Mouse (Mus musculus): ENCODE results near the gene Nxnl1. TPM values are rescaled to one million over a fixed set of nuclear protein-coding genes. Genes with fewer than 3 reads are reported as not detected.

Nxnl1 gene
- total and polyA plus RNA-seq, 3 experiments: 0.04 TPM; not detected in 2

DNA sequence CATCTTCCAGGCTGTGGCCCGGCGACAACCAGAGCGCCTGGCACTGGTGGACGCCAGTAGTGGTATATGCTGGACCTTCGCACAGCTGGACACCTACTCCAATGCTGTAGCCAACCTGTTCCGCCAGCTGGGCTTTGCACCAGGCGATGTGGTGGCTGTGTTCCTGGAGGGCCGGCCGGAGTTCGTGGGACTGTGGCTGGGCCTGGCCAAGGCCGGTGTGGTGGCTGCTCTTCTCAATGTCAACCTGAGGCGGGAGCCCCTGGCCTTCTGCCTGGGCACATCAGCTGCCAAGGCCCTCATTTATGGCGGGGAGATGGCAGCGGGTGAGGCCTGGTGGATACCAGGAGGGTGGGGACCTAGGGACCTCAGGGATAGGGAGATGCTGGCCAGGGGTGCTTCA lies 13.1 kb upstream of the Nxnl1 start:
- TF ChIP-seq USF1 (IDR thresholded peaks at IDR 0.05; ENCODE audit: low read depth, low read length) (no peak), E2F4 (IDR thresholded peaks at IDR 0.05; ENCODE audit: insufficient replicate concordance, low read depth, low read length) (no peak), KAT2A (IDR thresholded peaks at IDR 0.05; ENCODE audit: insufficient replicate concordance, low read length) (no peak), TBP (conservative IDR thresholded peaks at IDR 0.05; ENCODE audit: low read depth, low read length) (no peak), MAZ (IDR thresholded peaks at IDR 0.05; ENCODE audit: low read depth, low read length) (no peak), USF2 (conservative IDR thresholded peaks at IDR 0.05; ENCODE audit: low read depth, low read length) (no peak), ZKSCAN1 (IDR thresholded peaks at IDR 0.05; ENCODE audit: borderline replicate concordance, low read depth, low read length) (no peak)
- in situ Hi-C loops (cut with MboI; ENCODE audit: low pct_ligation_motif_present, low pct_unique_long_range_greater_than_20kb, low sequenced_read_pairs) (no loop called here), dilution Hi-C loops (cut with MboI; ENCODE audit: extremely low pct_ligation_motif_present, extremely low pct_unique_long_range_greater_than_20kb, low sequenced_read_pairs) (no loop called here)
- no peak overlapping the region for H3K27ac ChIP-seq (ENCODE audit: insufficient read depth, low read depth)
- no peaks in the 10 kb centered on the region for H3K9me3 ChIP-seq (replicated peaks; ENCODE audit: low read length)
- no peak overlapping the region for H3K4me3 ChIP-seq (replicated peaks in 1 of 3; ENCODE audit: low read depth in 2 of 3, low read length in 2 of 3, poor library complexity in 1 of 3)
- H3K9ac ChIP-seq (ENCODE audit: insufficient read depth, low read depth): no peak overlapping the region
- no peak for DNase-seq (ENCODE audit: extremely low read depth)
- H3K79me2 ChIP-seq (replicated peaks; ENCODE audit: control insufficient read depth, extremely low read depth, insufficient read depth, poor library complexity, severe bottlenecking): no peaks in the 10 kb centered on the region
- H3K36me3 ChIP-seq (replicated peaks in 1 of 2; ENCODE audit: control insufficient read depth in 1 of 2, insufficient read depth in 1 of 2, low read length in 1 of 2): peaks cover 6 to 13% of the 10 kb centered on the region in 2 experiments
- H3K27me3 ChIP-seq (replicated peaks): no peaks in the 10 kb centered on the region
- peaks cover 13 to 19% of the 10 kb centered on the region in 2 experiments for H3K4me1 ChIP-seq (ENCODE audit: control insufficient read depth in 1 of 2, insufficient read depth in 2 of 2)
- no peak overlapping the region for H3K4me2 ChIP-seq (ENCODE audit: insufficient read depth, low read depth, poor library complexity, severe bottlenecking)

DNA sequence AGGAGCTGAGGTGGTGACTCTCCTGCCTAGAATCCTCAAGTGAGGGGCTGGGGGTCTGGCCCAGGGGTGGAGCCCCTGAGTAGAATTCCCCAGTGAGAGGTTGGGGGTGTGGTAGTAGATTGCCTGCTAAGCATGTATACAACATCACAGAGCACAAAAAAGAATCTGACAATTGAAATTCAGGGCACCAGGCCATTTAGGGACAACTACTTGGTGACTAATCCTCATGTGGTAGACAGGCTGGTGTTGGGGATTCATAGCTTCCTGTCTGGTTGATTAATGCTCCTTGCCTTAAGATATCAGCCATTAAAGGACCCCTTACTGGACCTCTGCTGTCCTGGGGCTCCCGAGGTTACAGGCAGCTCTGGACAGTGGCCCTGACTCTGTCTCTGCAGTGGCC lies 12.6 kb upstream of the Nxnl1 start:
- H3K4me3 ChIP-seq (replicated peaks in 1 of 3; ENCODE audit: low read depth in 2 of 3, low read length in 2 of 3, poor library complexity in 1 of 3): no peak overlapping the region
- H3K27ac ChIP-seq (ENCODE audit: insufficient read depth, low read depth): no peak overlapping the region
- no peak for DNase-seq (ENCODE audit: extremely low read depth)
- in situ Hi-C loops (cut with MboI; ENCODE audit: low pct_ligation_motif_present, low pct_unique_long_range_greater_than_20kb, low sequenced_read_pairs) (no loop called here), dilution Hi-C loops (cut with MboI; ENCODE audit: extremely low pct_ligation_motif_present, extremely low pct_unique_long_range_greater_than_20kb, low sequenced_read_pairs) (no loop called here)
- no peaks in the 10 kb centered on the region for H3K27me3 ChIP-seq (replicated peaks)
- no peaks in the 10 kb centered on the region for H3K9me3 ChIP-seq (replicated peaks; ENCODE audit: low read length)
- H3K4me1 ChIP-seq (ENCODE audit: control insufficient read depth in 1 of 2, insufficient read depth in 2 of 2): peaks cover 13 to 21% of the 10 kb centered on the region in 2 experiments
- H3K36me3 ChIP-seq (replicated peaks in 1 of 2; ENCODE audit: control insufficient read depth in 1 of 2, insufficient read depth in 1 of 2, low read length in 1 of 2): peaks cover 4 to 9% of the 10 kb centered on the region in 2 experiments
- no peak overlapping the region for H3K9ac ChIP-seq (ENCODE audit: insufficient read depth, low read depth)
- TF ChIP-seq ETS1 (conservative IDR thresholded peaks at IDR 0.05; ENCODE audit: low read depth, low read length) (no peak), MAX (IDR thresholded peaks at IDR 0.05; ENCODE audit: low read length) (no peak), SMC3 (IDR thresholded peaks at IDR 0.05; ENCODE audit: low read depth, low read length) (no peak), CHD2 (IDR thresholded peaks at IDR 0.05; ENCODE audit: low read length) (no peak), POLR2A (IDR thresholded peaks at IDR 0.05; ENCODE audit: low read depth, low read length) (no peak), SIN3A (IDR thresholded peaks at IDR 0.05; ENCODE audit: low read length) (no peak), USF2 (conservative IDR thresholded peaks at IDR 0.05; ENCODE audit: low read depth, low read length) (no peak), MAFK (IDR thresholded peaks at IDR 0.05; ENCODE audit: insufficient replicate concordance, low read length) (no peak), POLR2AphosphoS2 (IDR thresholded peaks at IDR 0.05; ENCODE audit: low read depth, low read length) (no peak), IRF4 (IDR thresholded peaks at IDR 0.05; ENCODE audit: low read depth, low read length) (no peak), NRF1 (IDR thresholded peaks at IDR 0.05; ENCODE audit: low read depth, low read length) (no peak), CTCF (conservative IDR thresholded peaks at IDR 0.05 in 1 of 2, IDR thresholded peaks at IDR 0.05 in 1 of 2; ENCODE audit: low read depth in 2 of 2, low read length in 2 of 2) (no peak), CHD1 (IDR thresholded peaks at IDR 0.05; ENCODE audit: low read depth, low read length) (no peak), RAD21 (IDR thresholded peaks at IDR 0.05; ENCODE audit: low read depth, low read length) (no peak), MAZ (IDR thresholded peaks at IDR 0.05; ENCODE audit: low read depth, low read length) (no peak), JUN (IDR thresholded peaks at IDR 0.05; ENCODE audit: insufficient read depth, low read depth, low read length) (no peak), BHLHE40 (IDR thresholded peaks at IDR 0.05; ENCODE audit: low read depth, low read length) (no peak), KAT2A (IDR thresholded peaks at IDR 0.05; ENCODE audit: insufficient replicate concordance, low read length) (no peak)
- no peaks in the 10 kb centered on the region for H3K79me2 ChIP-seq (replicated peaks; ENCODE audit: control insufficient read depth, extremely low read depth, insufficient read depth, poor library complexity, severe bottlenecking)
- no peak overlapping the region for H3K4me2 ChIP-seq (ENCODE audit: insufficient read depth, low read depth, poor library complexity, severe bottlenecking)
